Mouse (Mus musculus) embryonic facial prominence, embryonic 14.5 days (tissue): ENCODE data around the gene Golga3. TPM values are rescaled to one million over a fixed set of nuclear protein-coding genes. Genes with fewer than 3 reads are reported as not detected.
A peak's percentile ranks its signal among the peaks of the same experiment; 100 is the strongest.

Experiments used
- ATAC-seq: fragments of 200-750 bp; cut with Nextera tagmentation; 2 replicates; pipeline ENCODE4 v1.8.0; 2017; ENCODE audit warnings: low read depth, moderate number of reproducible peaks, moderate TSS enrichment
- DNase-seq: peaks from one replicate; pipeline ENCODE4 v3.0.0-alpha.2; 2015; ENCODE audit warnings: low spot score
- H3K27ac ChIP-seq: fragments of 300-500 bp; sonication (generic); replicated peaks from 2 replicates; pipeline ENCODE4 v1.5.1; 2014; ENCODE audit warnings: low read depth, mild to moderate bottlenecking, low read length, moderate library complexity
- H3K27me3 ChIP-seq: fragments of 300-500 bp; sonication (generic); replicated peaks from 2 replicates; pipeline ENCODE4 v1.6.1; 2014; ENCODE audit warnings: low read length; ENCODE audit not compliant: control insufficient read depth, insufficient read depth
- H3K36me3 ChIP-seq: fragments of 300-500 bp; sonication (generic); 2 replicates; pipeline ENCODE4 v1.6.1; 2014; ENCODE audit warnings: low read length, mixed read lengths; ENCODE audit not compliant: control insufficient read depth, insufficient read depth
- H3K4me1 ChIP-seq: fragments of 300-500 bp; sonication (generic); 2 replicates; pipeline ENCODE4 v1.6.1; 2014; ENCODE audit warnings: antibody characterized with exemption, low read length; ENCODE audit not compliant: control insufficient read depth, insufficient read depth
- H3K4me2 ChIP-seq: fragments of 300-500 bp; sonication (generic); 2 replicates; pipeline ENCODE4 v1.6.1; 2014; ENCODE audit warnings: low read depth, mild to moderate bottlenecking, low read length, moderate library complexity, mixed read lengths
- H3K4me3 ChIP-seq: fragments of 300-500 bp; sonication (generic); 2 replicates; pipeline ENCODE4 v1.5.1; 2014; ENCODE audit warnings: low read depth, mild to moderate bottlenecking, low read length
- H3K9ac ChIP-seq: fragments of 300-500 bp; sonication (generic); 2 replicates; pipeline ENCODE4 v1.6.1; 2014; ENCODE audit warnings: low read depth, mild to moderate bottlenecking, low read length, moderate library complexity, mixed read lengths
- H3K9me3 ChIP-seq: fragments of 300-500 bp; sonication (generic); 2 replicates; pipeline ENCODE4 v1.6.1; 2016; ENCODE audit warnings: low read length; ENCODE audit not compliant: control insufficient read depth
- WGBS: fragments of 180-500 bp; shearing (Covaris S2); extraction: QIAGEN DNeasy Blood & Tissue Kit; methylation state at CpG from one replicate; pipeline ENCODE4 v1.1.7; 2014; 5-methylcytosine and 5-hydroxymethylcytosine counted together
- polyA plus RNA-seq: library from polyadenylated mRNA; unstranded; fragments of >200 nt; fragmentation: Nextera tagmentation; extraction: Ambion mirVana; gene quantifications from 2 replicates; pipeline ENCODE4 v1.2.1, GENCODE M21; 2014

Gene Golga3
- polyA plus RNA-seq, 1 experiment from 2014 or later = 31.5 TPM

GRCm38 (mm10) chr5:110266941-110267340 is 90.4 kb downstream of the Golga3 start:
- DNase-seq = no peak
- H3K9me3 ChIP-seq = no peaks in the 10 kb centered on the region
- H3K27ac ChIP-seq = no peak overlapping the region
- H3K9ac ChIP-seq = no peak overlapping the region
- H3K4me1 ChIP-seq = peaks cover 7% of the 10 kb centered on the region; the same call in 1 of the 2 replicates
- H3K27me3 ChIP-seq = no peaks in the 10 kb centered on the region
- H3K36me3 ChIP-seq = peaks cover 32% of the 10 kb centered on the region
- no peak overlapping the region for H3K4me2 ChIP-seq
- no peak overlapping the region for H3K4me3 ChIP-seq
- WGBS = 82% methylated on average over 4 of the region's 4 CpGs
- ATAC-seq = no peak

- peak; percentile 92 for DNase-seq
- Histone ChIP-seq H3K9me3 (no peaks in the 10 kb centered on the region), H3K9ac (peak within 1 kb of the TSS; percentile 93), H3K4me3 (peak within 1 kb of the TSS; percentile 95), H3K36me3 (peaks cover 27% of the 10 kb centered on the region), H3K4me1 (peaks cover 7% of the 10 kb centered on the region; the same call in 1 of the 2 replicates), H3K27me3 (no peaks in the 10 kb centered on the region), H3K27ac (peak within 1 kb of the TSS; percentile 65), H3K4me2 (peak within 1 kb of the TSS; percentile 65)
- ATAC-seq = peak; percentile 92
- 1% methylated on average over 16 of the region's 66 CpGs for WGBS
Observed at GRCm38 (mm10) chr5:110269141-110270101, 92.9 kb downstream of the Golga3 start, which contains the start of gene Pgam5. Gene Pgam5 (minus strand): TSS chr5:110269913.

- peak overlapping the region; percentile 34; the same call in 1 of the 2 replicates for H3K4me2 ChIP-seq
- H3K36me3 ChIP-seq = peaks cover 19% of the 10 kb centered on the region
- H3K27ac ChIP-seq = no peak overlapping the region
- no peaks in the 10 kb centered on the region for H3K9me3 ChIP-seq
- DNase-seq (no peak), ATAC-seq (no peak)
- H3K4me1 ChIP-seq = peaks cover 7% of the 10 kb centered on the region; the same call in 1 of the 2 replicates
- WGBS = 93% methylated on average over 6 of the region's 6 CpGs
- no peak overlapping the region for H3K4me3 ChIP-seq
- no peak overlapping the region for H3K9ac ChIP-seq
- H3K27me3 ChIP-seq = no peaks in the 10 kb centered on the region
Observed at GRCm38 (mm10) chr5:110270242-110270641, 93.7 kb downstream of the Golga3 start.

GRCm38 (mm10) chr5:110274147-110274546 is 97.6 kb downstream of the Golga3 start:
- no peaks in the 10 kb centered on the region for H3K36me3 ChIP-seq
- H3K4me2 ChIP-seq = no peak overlapping the region
- H3K4me3 ChIP-seq = no peak overlapping the region
- H3K27me3 ChIP-seq = no peaks in the 10 kb centered on the region
- no peak for DNase-seq
- H3K9me3 ChIP-seq = no peaks in the 10 kb centered on the region
- H3K9ac ChIP-seq = no peak overlapping the region
- no peak for ATAC-seq
- WGBS = 80% methylated on average over 4 of the region's 4 CpGs
- no peak overlapping the region for H3K27ac ChIP-seq
- H3K4me1 ChIP-seq = no peaks in the 10 kb centered on the region

- Histone ChIP-seq H3K36me3 (no peaks in the 10 kb centered on the region), H3K27ac (no peak overlapping the region), H3K9ac (no peak overlapping the region), H3K4me2 (no peak overlapping the region), H3K9me3 (no peaks in the 10 kb centered on the region), H3K4me1 (no peaks in the 10 kb centered on the region), H3K27me3 (no peaks in the 10 kb centered on the region), H3K4me3 (no peak overlapping the region)
- DNase-seq (no peak), ATAC-seq (no peak)
- WGBS = 51% methylated on average over 2 of the region's 2 CpGs
Observed at GRCm38 (mm10) chr5:110274846-110275245, 98.3 kb downstream of the Golga3 start.

Other genes starting within 250 kb of the Golga3 start
- gene Zfp932, start 180.2 kb upstream of the Golga3 start, polyA plus RNA-seq = 19.3 and 21.3 TPM in 2 replicates
- 2.1 and 3.6 TPM in 2 replicates for gene Gm17655, start 104.2 kb upstream of the Golga3 start, polyA plus RNA-seq
- gene Gm35315, start 82.3 kb upstream of the Golga3 start, polyA plus RNA-seq = 0.71 and 1.0 TPM in 2 replicates
- 1.7 and 1.8 TPM in 2 replicates for gene Plcxd1, start 76.7 kb upstream of the Golga3 start, polyA plus RNA-seq
- gene Gtpbp6, start 68.5 kb upstream of the Golga3 start, polyA plus RNA-seq = 25.8 and 28.2 TPM in 2 replicates
- gene Zfp605, start 66.6 kb upstream of the Golga3 start, polyA plus RNA-seq = 4.0 and 4.8 TPM in 2 replicates
- 35.6 and 38.7 TPM in 2 replicates for gene Chfr, start 40.9 kb upstream of the Golga3 start, polyA plus RNA-seq
- 26.5 and 29.1 TPM in 2 replicates for gene Ankle2, start 54.3 kb downstream of the Golga3 start, polyA plus RNA-seq
- gene Pgam5, start 93.2 kb downstream of the Golga3 start, polyA plus RNA-seq = 57.5 and 68.9 TPM in 2 replicates
- gene Pxmp2, start 109.5 kb downstream of the Golga3 start, polyA plus RNA-seq = 5.2 and 6.7 TPM in 2 replicates
- 20.5 and 24.5 TPM in 2 replicates for gene Pole, start 109.6 kb downstream of the Golga3 start, polyA plus RNA-seq
- 2.3 and 2.4 TPM in 2 replicates for gene P2rx2, start 166.5 kb downstream of the Golga3 start, polyA plus RNA-seq
- gene Lrcol1, start 168.0 kb downstream of the Golga3 start, polyA plus RNA-seq = not detected in 2 replicates